ENCODE assay signal across 8 mouse cellular contexts in the genomic region with DNA sequence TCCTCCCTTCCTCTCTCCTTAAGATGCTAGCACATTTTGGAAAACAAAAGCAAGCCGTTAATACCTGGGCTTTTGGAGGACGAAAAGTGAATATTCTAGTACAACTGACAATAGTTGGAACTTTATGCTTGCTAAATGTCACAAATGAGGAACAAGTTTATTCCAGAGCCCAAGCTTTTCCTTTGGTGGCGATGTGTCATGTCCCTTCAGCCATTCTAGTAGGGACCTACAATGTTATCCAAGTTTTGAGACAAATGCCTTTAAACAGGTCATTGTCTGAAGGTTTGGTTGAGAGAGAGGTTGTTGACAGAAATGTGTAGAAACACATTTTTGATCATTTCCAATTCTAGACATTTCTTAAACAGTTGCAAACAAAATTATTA. TPM values are rescaled to one million over a fixed set of nuclear protein-coding genes. Genes with fewer than 3 reads are reported as not detected.
A peak's percentile ranks its signal among the peaks of the same experiment; 100 is the strongest.
DNase-seq lines count a peak whose midpoint lies in the region; ATAC-seq and TF ChIP-seq lines count a peak whose summit lies in the region.

No protein-coding gene starts in this region.

- no peak for TF ChIP-seq POLR2A in spleen, adult 2 months (IDR thresholded peaks at IDR 0.05; ENCODE audit: low read depth, low read length)
- TF ChIP-seq POLR2A in thymus, adult 2 months (IDR thresholded peaks at IDR 0.05; ENCODE audit: control insufficient read depth, extremely low read depth, insufficient read depth, low read length, poor library complexity): no peak

- peak overlapping the region; percentile 70 for H3K4me2 ChIP-seq in liver, embryonic 13.5 days

- peak; percentile 26 for DNase-seq in adrenal gland, postnatal 14 days
- DNase-seq in adrenal gland, postnatal 36 days: no peak
- no peak for DNase-seq in spleen, adult 2 months (ENCODE audit: low read depth in 1 of 2, low spot score in 2 of 2)
- DNase-seq in spleen, postnatal 4 days (ENCODE audit: low spot score in 2 of 2): no peak
- DNase-seq in liver, embryonic 13.5 days: no peak
- no peak for DNase-seq in embryo, embryonic 9.5 days (ENCODE audit: extremely low spot score)
- no peak for DNase-seq in thymus, adult 2 months
- no peak for DNase-seq in adrenal gland, adult (ENCODE audit: inconsistent age in 2 of 2, low spot score in 1 of 2)

- H3K9ac ChIP-seq in liver, embryonic 13.5 days: no peak overlapping the region

- no peaks in the 10 kb centered on the region for H3K36me3 ChIP-seq in spleen, adult 2 months (ENCODE audit: control insufficient read depth, insufficient read depth, low read length)
- H3K36me3 ChIP-seq in liver, embryonic 13.5 days: no peaks in the 10 kb centered on the region
- H3K36me3 ChIP-seq in thymus, adult 2 months (ENCODE audit: control insufficient read depth, insufficient read depth, low read length): no peaks in the 10 kb centered on the region

- no peak for TF ChIP-seq CTCF in spleen, adult 2 months (IDR thresholded peaks at IDR 0.05; ENCODE audit: extremely low read depth, insufficient read depth, insufficient read length, insufficient replicate concordance)
- TF ChIP-seq CTCF in thymus, adult 2 months (IDR thresholded peaks at IDR 0.05; ENCODE audit: borderline replicate concordance, control insufficient read depth, extremely low read depth, insufficient read depth, low read length, poor library complexity): no peak

- H3K27ac ChIP-seq in spleen, adult 2 months (ENCODE audit: insufficient read depth, low read length): no peak overlapping the region
- H3K27ac ChIP-seq in liver, embryonic 13.5 days: no peak overlapping the region
- no peak overlapping the region for H3K27ac ChIP-seq in thymus, adult 2 months (ENCODE audit: control insufficient read depth, insufficient read depth, low read length)

- 0 out of 2 replicates have a peak, but pooled peaks cover 2% of the 10 kb centered on the region for H3K4me1 ChIP-seq in spleen, adult 2 months (ENCODE audit: control insufficient read depth, insufficient read depth, insufficient read length)
- H3K4me1 ChIP-seq in liver, embryonic 13.5 days (replicated peaks): no peaks in the 10 kb centered on the region
- no peaks in the 10 kb centered on the region for H3K4me1 ChIP-seq in thymus, adult 2 months (replicated peaks; ENCODE audit: control insufficient read depth, insufficient read depth, low read length)

- ATAC-seq in liver, embryonic 13.5 days (ENCODE audit: low read depth): no peak

- 38% methylated on average over 3 of the region's 3 CpGs for WGBS in spleen, adult 2 months
- 38% methylated on average over 3 of the region's 3 CpGs for WGBS in liver, embryonic 13.5 days (ENCODE audit: insufficient replicate concordance)
- 45% methylated on average over 3 of the region's 3 CpGs for WGBS in thymus, adult 2 months

- no peaks in the 10 kb centered on the region for H3K9me3 ChIP-seq in liver, embryonic 13.5 days (replicated peaks)

- peak overlapping the region; percentile 59; the same call in 1 of the 2 replicates for H3K4me3 ChIP-seq in spleen, adult 2 months (ENCODE audit: extremely low read depth, insufficient read depth, insufficient read length)
- H3K4me3 ChIP-seq in liver, embryonic 13.5 days (replicated peaks): peak overlapping the region; percentile 62
- H3K4me3 ChIP-seq in thymus, adult 2 months (ENCODE audit: control insufficient read depth, insufficient read depth, low read length): no peak overlapping the region

- peaks cover 9% of the 10 kb centered on the region for H3K27me3 ChIP-seq in spleen, adult 2 months (ENCODE audit: control insufficient read depth, insufficient read depth, low read length)
- peaks cover 19% of the 10 kb centered on the region for H3K27me3 ChIP-seq in liver, embryonic 13.5 days
- peaks cover 11% of the 10 kb centered on the region; the same call in 1 of the 2 replicates for H3K27me3 ChIP-seq in thymus, adult 2 months (ENCODE audit: control insufficient read depth, insufficient read depth, low read length)

RNA-seq across cellular contexts. Expression of a gene that starts 1.2 kb away (rescaled TPM):
- total RNA-seq in adrenal gland, postnatal 14 days (2021): 35.7 and 37.6 TPM in 2 replicates
- 10 to 100 TPM; 43.4 to 44.1 TPM for total RNA-seq in adrenal gland, postnatal 36 days (2021)
- 5.3 and 6.5 TPM in 2 replicates for polyA plus RNA-seq in spleen, adult 2 months (2012; rRNA removed)
- polyA plus RNA-seq in liver, embryonic 13.5 days (2015; fragmentation: Nextera tagmentation; extraction: Ambion mirVana): 0.96 and 1.3 TPM in 2 replicates
- polyA plus RNA-seq in thymus, adult 2 months (2012; rRNA removed): 4.2 and 4.3 TPM in 2 replicates

RNA-seq across cellular contexts. Expression of a gene that starts 25.5 kb away (rescaled TPM):
- 19.6 and 46.5 TPM in 2 replicates for total RNA-seq in adrenal gland, postnatal 14 days (2021)
- 100 to 1,000 TPM; 126 to 196 TPM for total RNA-seq in adrenal gland, postnatal 36 days (2021)
- polyA plus RNA-seq in spleen, adult 2 months (2012; rRNA removed): 1.3 and 2.1 TPM in 2 replicates
- 2.4 and 3.6 TPM in 2 replicates for polyA plus RNA-seq in liver, embryonic 13.5 days (2015; fragmentation: Nextera tagmentation; extraction: Ambion mirVana)
- 3.2 and 5.1 TPM in 2 replicates for polyA plus RNA-seq in thymus, adult 2 months (2012; rRNA removed)

RNA-seq across cellular contexts. Expression of a gene that starts 47.7 kb away (rescaled TPM):
- 9.5 and 11.3 TPM in 2 replicates for total RNA-seq in adrenal gland, postnatal 14 days (2021)
- total RNA-seq in adrenal gland, postnatal 36 days (2021): 10 to 100 TPM in 1 of 2 experiments, 1 to 10 TPM in 1; 8.8 to 12.6 TPM
- polyA plus RNA-seq in spleen, adult 2 months (2012; rRNA removed): 0.53 and 0.68 TPM in 2 replicates
- 3.0 and 3.1 TPM in 2 replicates for polyA plus RNA-seq in liver, embryonic 13.5 days (2015; fragmentation: Nextera tagmentation; extraction: Ambion mirVana)
- polyA plus RNA-seq in thymus, adult 2 months (2012; rRNA removed): 1.6 and 2.2 TPM in 2 replicates
